Mouse (Mus musculus): ENCODE results near the gene Prodh2.
A peak's percentile ranks its signal among the peaks of the same experiment; 100 is the strongest.
"Not testable (repeated sequence)": the region's sequence is repeated elsewhere in the genome, so short reads cannot be mapped to it uniquely, and the experiment has no call there.

The Prodh2 gene

DNA sequence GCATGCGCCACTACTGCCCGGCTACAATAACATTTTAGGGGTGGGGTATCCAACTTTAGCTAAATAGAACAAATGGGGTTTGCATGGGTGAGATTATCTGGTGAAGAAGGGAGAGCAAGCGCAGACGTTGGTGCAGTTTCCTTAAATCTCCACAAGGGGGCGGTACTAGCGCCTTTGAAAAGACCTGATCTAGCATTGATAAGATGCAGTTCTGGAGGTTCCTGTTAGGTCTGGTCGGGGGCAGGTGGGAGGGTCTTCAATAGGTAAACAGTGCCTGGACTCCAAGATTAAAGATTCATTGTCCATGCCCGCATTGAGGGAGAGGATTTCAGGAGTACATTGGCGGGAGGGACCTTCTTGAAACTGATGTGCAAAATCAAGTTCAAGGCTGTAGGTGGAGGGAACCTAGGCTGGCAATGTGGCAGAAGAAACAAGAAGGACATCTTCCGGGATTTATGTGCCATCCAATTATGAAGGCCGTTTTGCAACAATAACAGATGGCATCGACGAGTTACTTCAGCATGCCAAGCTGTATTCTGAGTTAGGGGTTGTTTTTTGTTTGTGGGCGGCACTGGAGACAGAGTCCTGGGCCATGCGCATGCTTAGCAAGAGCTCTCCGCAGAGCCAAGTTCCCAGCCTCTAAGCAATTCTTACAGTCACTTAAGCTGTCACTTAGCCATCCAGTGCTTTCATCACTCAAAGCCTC, 3.0 kb upstream of the Prodh2 start:
- DNase-seq = peak; percentile 41

DNA sequence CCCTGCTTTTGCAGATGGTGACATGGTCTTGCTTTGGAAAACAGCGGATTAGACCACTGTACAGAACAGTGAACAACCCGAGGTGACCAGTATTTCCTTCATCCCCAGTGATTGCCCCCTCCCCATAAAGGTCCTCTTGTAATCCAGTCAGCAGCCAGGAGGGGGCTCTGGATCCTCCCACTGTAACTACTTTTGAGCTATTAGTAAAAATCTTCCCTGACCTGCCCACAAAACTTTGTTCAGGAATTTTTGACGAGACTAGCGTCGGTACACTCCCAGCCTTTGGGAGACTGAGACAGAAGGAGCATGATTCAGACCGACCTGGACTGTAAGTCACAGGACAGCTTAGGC, 2.5 kb upstream of the Prodh2 start:
- DNase-seq = no peak

DNA sequence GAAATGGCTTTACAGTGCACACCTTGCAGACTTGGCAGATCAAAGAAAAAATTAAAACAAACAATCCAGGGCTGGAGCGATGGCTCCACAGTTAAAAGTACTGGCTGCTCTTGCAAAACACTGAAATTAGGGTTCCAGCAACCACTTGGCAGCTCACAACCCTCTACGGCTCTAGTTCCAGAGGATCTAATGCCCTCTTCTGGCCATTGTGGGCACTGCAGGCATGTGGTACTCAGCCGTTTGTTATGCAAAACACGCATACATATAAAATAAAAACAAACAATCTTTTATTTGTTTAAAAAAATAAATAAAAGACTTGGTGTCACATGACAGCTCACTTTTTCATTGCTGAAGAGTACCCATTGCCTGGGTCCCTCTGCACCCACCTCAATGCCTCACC, 657 bp upstream of the Prodh2 start:
- DNase-seq = peak; percentile 90

DNA sequence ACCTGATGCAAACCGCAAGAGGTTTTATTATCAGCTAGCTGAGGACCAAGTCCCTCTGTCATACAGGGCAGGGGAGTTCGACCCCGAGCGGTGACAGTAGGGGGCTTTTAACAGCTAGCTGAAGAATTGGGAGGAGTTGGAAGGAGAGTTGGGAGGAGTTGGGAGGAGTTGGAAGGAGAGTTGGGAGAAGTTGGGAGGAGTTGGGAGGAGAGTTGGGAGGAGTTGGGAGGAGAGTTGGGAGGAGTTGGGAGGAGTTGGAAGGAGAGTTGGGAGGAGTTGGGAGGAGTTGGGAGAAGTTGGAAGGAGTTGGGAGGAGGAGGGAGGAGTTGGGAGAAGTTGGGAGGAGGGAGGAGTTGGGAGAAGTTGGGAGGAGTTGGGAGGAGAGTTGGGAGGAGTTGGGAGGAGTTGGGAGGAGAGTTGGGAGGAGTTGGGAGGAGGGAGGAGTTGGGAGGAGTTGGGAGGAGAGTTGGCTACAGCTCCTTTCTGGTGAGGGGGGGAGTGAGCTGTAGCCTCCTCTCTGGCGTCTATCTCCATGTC, 2.2 kb downstream of the Prodh2 start:
- not testable (repeated sequence) for DNase-seq

DNA sequence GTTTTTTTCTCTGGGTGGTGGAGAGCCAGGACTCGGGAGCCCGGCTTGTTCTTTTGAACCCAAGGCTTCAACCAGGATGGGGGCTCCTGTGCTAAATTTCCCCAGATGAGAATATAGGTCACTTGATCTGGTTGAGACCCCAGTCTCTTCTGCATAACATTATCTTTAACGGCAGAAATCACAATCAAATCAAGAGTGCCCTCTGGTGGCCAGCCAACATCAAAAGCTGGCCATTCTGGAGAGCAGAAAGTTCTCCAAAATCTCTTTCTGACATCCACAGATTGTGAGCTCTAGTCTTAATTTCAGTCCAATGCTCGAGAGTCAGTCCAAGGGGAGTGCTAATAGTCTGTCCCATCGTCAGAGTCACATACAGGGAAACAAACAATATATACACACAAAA, 7.7 kb downstream of the Prodh2 start:
- DNase-seq = not testable (repeated sequence)

DNA sequence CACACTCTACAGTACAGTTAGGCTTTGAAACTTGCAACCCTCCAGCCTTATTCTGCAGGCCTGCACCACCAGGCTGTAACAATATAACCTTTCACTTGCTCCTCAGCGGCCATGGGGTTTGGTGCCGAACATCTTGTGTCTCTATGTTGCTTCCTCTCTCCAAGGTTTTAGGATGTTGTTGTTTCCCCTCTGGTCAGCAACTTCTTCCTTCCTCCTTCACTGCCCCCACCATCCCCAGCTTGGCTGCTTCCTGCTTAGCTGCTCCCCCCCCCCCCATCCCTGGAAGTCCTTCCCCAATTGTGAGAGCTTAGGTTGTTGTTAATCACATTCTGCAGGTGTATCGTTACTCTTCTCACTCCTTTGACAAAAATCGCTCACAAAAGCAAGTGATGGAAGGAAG, 14.6 kb downstream of the Prodh2 start:
- DNase-seq = no peak

DNA sequence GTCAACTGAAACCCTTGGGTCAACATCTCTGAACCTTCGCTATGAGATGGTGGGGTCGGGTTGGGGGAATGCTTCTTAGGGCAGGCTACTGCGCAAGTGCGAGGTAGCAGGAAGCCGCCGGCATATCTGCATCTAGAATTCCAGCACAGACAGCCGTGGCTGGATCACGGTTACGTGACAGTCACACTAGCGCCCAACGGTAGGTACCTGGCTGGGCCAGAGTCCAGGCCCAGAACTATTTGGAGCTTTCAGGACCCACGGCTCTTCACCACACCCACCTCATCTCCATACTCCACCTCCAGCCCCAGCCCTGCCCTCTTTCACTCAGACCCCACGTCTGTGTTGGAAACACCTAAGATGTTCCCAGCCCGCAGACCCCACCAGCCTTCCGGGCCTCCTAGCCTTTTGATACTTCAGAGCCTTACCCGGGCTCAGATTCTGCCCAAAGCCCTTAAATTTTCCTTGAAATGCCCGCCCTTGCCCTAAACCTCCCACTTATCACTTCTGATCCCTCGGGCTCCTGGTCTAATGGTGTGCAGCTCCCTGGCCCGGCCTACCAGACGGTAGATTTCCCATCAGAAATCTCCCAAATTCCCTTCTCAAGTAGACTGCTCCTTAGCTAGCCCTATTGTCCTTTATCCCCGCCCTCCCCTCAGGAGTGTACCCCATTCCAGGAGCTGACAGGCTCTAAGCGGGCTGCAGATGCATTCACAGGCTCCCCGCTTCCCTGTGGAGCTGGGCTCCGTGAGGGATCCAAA, 21.8 kb downstream of the Prodh2 start:
- DNase-seq = no peak

DNA sequence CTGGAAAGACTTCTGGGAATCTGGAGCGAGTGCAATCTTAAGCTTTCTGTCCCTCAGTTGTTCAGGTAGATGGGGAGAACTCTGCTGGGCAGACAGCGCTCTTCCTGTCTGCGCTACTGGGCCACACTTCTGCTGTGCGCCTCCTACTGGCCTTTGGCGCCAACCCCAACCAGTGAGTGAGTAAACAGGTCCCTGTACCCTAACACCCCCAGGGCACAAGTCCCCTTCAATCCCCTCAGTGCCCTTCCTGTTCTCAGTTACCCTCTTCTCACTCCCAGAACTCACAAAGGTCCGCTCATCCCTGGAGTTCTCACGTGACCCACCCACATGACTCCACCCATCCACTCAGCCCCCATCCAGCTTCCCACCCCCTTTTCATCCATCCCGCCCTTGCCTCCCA, 24.9 kb downstream of the Prodh2 start:
- DNase-seq = no peak

DNA sequence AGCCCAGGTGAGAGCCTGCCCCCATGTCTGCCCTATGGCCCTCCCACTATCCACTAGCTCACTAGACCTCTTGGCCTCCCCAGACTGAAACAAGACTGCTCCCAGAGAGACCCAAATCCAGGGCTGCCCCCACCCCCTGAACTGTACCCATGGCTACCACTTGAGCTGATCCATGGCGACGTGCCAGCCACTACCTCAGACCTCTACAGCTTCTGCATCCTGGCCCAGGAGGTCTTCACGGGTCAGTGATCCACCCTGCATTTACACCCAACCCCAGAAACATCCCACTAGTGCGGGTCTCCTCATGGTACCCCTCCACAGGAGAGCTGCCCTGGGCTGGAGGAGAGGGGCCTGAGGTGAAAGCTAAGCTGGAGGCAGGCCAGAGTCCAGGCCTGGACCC, 27.0 kb downstream of the Prodh2 start:
- DNase-seq = peak; percentile 52

DNA sequence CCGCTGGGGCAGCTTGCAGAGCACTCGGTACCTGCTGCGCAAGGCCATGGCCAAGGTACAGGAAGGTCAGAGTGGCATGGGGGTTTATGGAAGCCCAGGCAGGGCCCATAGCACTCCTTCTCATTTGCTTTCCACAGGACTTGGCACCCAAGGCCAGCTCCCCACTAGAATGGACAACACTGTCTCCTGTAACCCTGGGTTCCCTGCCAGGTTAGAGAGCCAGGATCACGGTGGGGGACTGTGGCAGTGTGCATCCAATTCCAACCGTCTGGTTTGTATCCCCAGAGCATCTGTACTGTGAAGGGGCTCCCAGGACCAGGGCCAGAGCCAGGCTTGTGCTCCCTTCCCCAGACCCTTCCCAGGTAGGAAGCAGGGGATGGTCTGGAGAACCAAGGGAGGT, 27.4 kb downstream of the Prodh2 start:
- DNase-seq = no peak

DNA sequence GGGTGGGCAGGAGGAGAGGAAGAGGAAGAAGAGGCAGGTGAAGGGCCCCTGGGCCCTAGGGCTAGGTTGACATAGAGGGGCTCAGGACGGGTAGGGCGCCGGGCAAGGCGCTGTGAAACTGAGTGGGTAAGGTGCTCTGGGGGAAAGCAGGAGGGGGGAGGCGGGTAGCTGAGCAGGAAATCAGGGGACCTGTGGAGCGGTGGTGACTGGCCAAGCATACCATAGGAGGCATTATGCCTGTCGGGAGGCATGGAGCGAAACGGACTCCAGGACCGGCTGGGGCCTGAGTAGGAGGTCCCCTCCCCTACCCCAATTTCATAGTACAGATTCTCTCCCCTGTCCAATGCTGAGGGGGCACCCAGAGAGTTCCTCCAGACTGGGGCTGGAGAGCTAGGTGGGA, 29.4 kb downstream of the Prodh2 start:
- no peak for DNase-seq

DNA sequence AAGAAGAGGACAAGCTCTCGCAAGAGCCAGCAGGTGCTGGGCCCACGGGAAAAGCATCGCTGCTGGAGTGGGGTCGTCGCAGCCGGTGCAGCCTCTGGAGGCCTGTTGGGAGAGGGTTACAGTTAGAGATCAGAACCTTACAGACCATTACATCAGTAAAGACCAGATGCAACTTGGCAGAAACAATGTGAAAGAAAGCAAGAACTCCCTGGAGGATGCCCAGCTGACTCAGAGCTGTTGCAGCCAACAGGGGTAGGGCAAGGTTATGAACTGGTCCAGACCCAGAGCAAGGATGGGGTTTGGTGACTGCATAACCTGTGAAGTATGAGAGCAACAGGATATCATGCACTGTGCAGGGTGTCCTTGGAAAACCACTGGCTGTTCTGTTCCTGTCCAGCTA, 31.1 kb downstream of the Prodh2 start:
- no peak for DNase-seq

DNA sequence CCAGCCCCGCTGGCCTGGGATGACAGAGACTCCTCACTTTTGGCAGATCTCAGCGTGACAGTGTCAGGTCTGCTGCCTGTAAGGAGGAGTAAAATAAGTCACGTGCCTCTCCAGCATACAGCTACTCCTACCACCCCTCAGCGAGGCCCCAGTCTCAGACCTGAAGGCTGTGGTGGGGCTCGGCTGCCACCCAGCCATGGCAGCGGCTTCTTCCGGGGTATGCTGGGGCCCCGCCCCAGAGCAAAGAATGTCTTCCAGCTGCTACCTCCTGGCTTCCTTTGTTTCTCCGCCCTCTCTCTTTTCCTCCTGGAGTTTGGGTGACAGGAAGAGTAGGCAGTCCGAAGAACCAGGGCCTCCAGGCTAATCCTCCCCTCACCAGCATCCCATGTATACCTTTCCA, 32.5 kb downstream of the Prodh2 start:
- no peak for DNase-seq

DNA sequence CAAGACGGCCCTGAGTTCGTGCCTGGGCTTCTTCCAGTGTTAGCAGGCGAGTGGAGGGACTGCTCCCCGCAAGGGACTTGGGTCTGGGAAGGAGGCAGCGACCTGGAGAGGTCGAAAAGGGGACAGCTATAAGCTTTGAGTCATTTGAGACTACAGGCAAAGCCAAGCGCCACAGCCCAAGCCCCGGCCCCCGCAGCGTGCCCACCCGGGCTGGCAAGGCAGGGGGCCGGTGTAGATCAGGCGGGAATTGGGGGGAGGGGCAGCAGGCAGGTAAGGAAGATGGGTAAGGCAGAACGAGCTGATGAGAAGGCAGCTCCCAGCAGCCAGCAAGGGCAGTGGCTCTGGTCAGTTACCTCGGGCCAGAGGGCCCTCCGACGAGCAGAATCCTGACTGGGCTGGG, 33.0 kb downstream of the Prodh2 start:
- no peak for DNase-seq

DNA sequence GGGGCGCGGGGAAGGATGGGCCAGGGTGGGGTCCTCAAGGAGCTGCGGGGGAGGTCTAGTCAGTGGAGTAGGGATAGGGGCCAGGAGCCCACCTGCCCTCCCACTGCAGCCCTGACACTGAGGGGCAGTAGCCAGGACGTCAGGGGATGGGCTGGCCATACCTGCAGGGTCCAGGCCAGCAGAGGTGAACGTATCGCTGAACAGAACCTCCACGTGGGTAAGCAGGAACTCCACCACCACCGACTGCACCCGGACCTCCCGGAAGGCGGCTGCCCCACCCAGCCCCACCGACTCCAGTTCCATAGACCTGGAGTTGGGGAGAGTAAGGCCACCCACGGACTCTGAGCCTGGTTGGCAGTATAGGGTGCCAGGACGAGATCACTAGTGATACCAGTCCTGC, 33.6 kb downstream of the Prodh2 start:
- no peak for DNase-seq

DNA sequence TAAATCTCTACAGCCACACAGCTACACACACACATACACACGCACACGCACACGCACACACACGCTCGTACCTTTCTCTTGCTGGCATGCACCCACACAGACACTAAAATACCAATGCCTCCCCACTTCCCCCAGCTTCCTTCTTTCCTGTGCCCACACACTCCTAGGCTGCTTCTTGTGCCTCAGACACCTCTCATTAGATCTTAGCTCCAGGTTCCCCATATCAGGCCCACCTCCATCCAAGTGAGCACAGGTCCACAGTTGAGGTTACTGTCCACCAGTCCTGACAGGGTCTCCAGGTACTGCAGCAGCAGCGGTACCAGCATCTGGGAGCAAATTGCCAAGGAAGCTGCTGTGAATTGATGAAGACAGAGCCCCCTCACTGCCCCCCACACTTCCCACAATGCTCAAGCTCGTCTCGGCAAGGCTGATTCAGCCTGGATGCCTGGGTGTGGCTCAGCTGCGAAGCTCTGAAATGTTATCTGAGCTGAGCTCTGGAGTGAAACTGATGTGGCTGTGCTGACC, 37.9 kb downstream of the Prodh2 start:
- DNase-seq = no peak

DNA sequence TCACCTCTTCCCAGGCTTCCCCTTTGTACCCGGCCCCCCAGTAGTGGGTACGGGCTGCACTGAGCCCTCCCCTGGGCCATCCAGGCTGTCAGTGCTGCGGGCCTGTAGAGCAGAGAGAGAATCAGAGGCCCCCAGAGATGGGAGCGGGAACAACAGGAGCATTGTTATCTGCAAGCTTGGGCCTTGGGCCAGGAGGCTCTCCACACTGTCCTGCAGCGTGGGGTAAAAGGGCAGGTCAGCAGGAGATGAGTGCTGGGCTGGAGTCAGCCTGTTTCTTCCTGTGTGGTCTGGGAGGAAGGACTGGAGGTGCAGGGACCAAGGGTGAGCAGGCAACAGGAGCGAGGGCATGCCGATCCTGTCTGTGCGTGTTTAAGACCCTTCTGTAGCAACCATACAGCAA, 39.5 kb downstream of the Prodh2 start:
- DNase-seq = peak; percentile 28

DNA sequence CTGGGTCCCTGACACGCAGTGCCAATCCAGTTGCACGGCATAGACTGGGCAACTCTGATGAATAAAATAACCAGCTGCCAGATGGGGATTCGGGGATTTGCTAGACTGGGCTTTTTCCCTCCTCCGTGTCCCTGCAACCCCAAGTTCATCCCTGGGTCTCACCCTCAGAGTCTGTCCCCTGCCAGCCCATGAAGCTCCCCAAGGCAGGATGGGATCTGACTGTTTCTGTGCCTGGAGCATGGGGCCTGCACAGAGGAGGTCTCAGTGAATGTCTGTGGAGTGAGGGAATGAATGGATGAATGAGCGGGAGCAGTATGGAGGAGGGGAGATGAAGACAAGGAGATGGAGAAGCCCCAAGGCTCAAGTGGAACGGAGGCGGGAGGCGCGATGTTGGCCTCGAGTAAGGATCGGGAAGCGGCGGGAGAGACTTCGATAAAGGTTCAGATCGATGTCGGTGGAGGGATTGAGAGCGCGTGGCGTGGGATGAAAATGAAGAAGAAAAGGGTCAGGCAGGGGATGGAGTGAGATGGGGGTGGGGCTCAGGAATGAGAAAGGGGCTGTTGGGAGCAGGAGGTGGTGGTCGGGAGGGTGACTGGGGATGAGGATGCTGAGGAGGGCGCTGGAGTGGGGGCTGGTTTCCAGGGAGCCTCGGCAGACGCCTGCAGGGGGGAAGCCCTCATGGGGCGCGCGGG, 40.7 kb downstream of the Prodh2 start:
- peak; percentile 60 for DNase-seq

DNA sequence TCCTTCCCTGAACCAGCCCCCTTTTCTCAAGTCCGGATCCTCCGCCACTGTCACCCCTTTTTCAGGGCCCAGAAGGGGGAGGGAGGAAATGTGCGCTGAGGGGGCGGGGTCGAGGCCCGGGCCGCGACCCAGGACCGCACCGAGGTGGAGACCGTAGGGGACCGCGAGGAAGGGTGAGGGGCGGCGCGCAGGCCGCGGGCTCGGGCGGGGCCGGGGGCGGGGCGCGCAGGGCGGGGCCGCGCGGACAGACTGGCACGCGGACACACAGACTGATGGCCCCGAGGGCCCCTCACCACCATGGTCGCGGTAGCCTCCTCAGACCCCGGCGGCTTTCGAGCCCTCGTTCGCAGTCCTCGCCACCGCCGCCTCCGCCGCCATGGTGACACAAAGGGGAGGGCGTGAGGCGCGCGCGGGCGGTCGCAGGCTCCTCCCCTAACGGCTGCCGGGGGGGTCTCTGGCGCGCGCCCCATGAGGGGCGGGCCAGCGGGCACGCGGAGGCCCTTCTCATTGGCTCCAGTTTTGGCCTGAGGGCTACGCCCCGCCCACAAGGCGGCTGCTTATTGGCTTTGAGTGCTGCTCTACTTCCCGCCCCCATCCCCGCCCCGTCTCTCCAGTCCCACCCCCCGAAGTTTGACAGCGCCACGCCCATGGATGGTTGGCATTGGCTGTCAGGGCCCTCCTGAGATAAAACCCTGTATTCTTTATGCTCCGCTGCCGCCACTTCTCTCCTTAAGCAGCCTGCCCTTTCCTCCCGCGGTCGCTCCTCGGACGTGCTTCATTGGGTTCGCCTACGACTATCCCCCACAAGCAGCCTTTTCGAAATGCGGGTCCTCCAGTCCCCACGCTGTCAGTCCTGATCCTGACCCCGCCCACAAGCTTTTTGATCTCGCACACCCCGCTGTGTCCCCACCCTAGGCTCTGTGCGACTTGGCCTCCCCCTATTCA, 41.5 kb downstream of the Prodh2 start, which contains the start of gene Arhgap33:
Gene Arhgap33, minus strand, starts transcription at position 428 of the 945 bp plus-strand sequence.
- DNase-seq = peak; percentile 98

DNA sequence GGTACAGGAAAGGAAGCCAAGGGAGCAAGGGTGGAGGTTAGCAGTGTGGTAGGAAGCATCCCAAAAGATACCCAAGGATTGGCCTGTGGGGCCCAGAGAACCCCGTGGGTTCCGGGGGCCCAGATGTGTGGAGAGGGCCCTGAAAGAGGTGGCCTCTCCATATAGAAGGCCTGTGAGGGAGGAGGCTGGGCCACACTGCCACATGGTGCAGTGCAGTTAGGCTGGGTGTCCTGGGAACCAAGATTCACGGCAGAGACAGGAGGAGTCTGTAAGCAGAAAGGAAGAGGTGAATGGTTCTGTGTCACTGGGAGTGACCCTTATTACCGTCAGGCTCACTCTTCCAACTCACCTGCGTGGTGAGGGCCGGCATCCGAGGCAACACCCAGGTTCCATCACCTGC, 47.1 kb downstream of the Prodh2 start:
- DNase-seq = no peak

DNA sequence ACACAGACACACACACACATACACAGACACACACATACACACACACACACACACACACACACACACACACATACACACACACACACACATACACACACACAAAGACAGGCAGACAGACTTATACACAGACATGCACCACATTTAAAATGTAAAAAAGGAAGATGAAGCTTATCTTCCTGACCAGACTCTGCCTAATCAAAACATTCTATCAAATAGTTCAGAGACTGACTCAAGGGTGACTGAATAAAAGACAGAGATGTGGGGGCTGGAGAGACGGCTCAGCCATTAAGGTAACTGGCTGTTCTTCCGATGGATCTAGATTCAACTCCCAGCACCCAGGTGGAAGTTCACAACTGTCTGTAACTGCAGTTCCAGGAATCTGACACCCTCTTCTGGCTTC, 50.9 kb downstream of the Prodh2 start:
- DNase-seq = no peak

DNA sequence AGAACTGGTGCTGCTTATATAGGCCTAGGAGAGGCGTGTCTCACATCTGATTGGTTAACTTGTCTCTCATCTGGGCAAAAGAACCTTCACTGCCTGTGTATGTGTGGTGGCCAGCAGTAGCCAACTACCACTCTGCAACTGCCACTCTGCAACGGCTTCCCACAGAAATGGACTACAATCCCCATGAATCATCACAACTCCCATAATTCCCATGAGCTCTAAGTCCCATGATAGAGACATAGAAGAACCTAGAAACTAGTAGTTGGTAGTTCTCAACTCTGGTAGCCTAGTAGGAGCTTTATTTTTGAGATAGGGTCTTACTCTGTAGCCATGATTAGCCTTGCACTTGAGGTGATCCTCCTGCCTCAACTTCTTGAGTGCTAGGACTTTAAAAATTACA, 56.5 kb downstream of the Prodh2 start:
- no peak for DNase-seq
